Mouse (Mus musculus) spleen, postnatal 0 days (tissue): ENCODE measurements around the gene Slc10a7. TPM values are rescaled to one million over a fixed set of nuclear protein-coding genes. Genes with fewer than 3 reads are reported as not detected.

Source experiments
- polyA plus RNA-seq: library from polyadenylated mRNA; unstranded; fragments of >200 nt; fragmentation: Nextera tagmentation; extraction: Ambion mirVana; gene quantifications from 2 replicates; pipeline ENCODE4 v1.2.1, GENCODE M21; 2015

Slc10a7 gene
- polyA plus RNA-seq, result 9.6 and 11.0 TPM in 2 replicates

GRCm38 (mm10) chr8:78509273-78510031 lies at the start of gene Slc10a7:
Gene Slc10a7 (plus strand): TSS chr8:78509346.

GRCm38 (mm10) chr8:78508719-78509272 lies 350 bp upstream of the Slc10a7 start, which contains the start of gene Rbmxl1:
Gene Rbmxl1 (minus strand): TSS chr8:78508898.

Other genes starting within 250 kb of the Slc10a7 start
- gene Pou4f2, start 72.7 kb upstream of the Slc10a7 start, polyA plus RNA-seq, result not detected in 2 replicates
- gene Rbmxl1, start 448 bp upstream of the Slc10a7 start, polyA plus RNA-seq, result 121 and 130 TPM in 2 replicates